In genomic region chr1:187604063-187604484, GRCm38 (mm10) we compare ENCODE assay signal across 12 mouse cellular contexts. TPM values are rescaled to one million over a fixed set of nuclear protein-coding genes. Genes with fewer than 3 reads are reported as not detected.
A peak's percentile ranks its signal among the peaks of the same experiment; 100 is the strongest.
DNase-seq lines count a peak whose midpoint lies in the region; ATAC-seq lines count a peak whose summit lies in the region.
"Had no signal": no experiment of that assay in that cellular context is flagged by ENCODE, and none has a peak within 500 bp of the region (broad histone marks: within the 10 kb centered on the region; RNA-seq: fewer than 3 reads in every experiment).

No protein-coding gene starts in this region.

- H3K36me3 ChIP-seq in heart, embryonic 10.5 days, result no peaks in the 10 kb centered on the region
- no peaks in the 10 kb centered on the region for H3K36me3 ChIP-seq in midbrain, embryonic 11.5 days (ENCODE audit: control insufficient read depth, insufficient read depth, low read length)
- no peaks in the 10 kb centered on the region for H3K36me3 ChIP-seq in midbrain, embryonic 15.5 days (replicated peaks)
- H3K36me3 ChIP-seq in stomach, embryonic 16.5 days (ENCODE audit: control insufficient read depth, insufficient read depth, low read length), result no peaks in the 10 kb centered on the region
- H3K36me3 ChIP-seq in forebrain, embryonic 11.5 days (ENCODE audit: control insufficient read depth, insufficient read depth, low read length), result no peaks in the 10 kb centered on the region
- H3K36me3 ChIP-seq: liver, embryonic 15.5 days had no signal

- H3K4me1 ChIP-seq in heart, embryonic 10.5 days, result peaks cover 51% of the 10 kb centered on the region
- peaks cover 28% of the 10 kb centered on the region for H3K4me1 ChIP-seq in midbrain, embryonic 11.5 days (ENCODE audit: control insufficient read depth, insufficient read depth, low read length)
- peaks cover 54% of the 10 kb centered on the region for H3K4me1 ChIP-seq in midbrain, embryonic 15.5 days
- peaks cover 21% of the 10 kb centered on the region for H3K4me1 ChIP-seq in stomach, embryonic 16.5 days (ENCODE audit: control insufficient read depth, insufficient read depth, low read length)
- peaks cover 27% of the 10 kb centered on the region; the same call in 1 of the 2 replicates for H3K4me1 ChIP-seq in forebrain, embryonic 11.5 days (replicated peaks; ENCODE audit: control insufficient read depth, insufficient read depth, low read length)

- H3K9me3 ChIP-seq in heart, embryonic 10.5 days, result peaks cover 3% of the 10 kb centered on the region
- H3K9me3 ChIP-seq in midbrain, embryonic 11.5 days (ENCODE audit: control insufficient read depth, low read length), result no peaks in the 10 kb centered on the region
- no peaks in the 10 kb centered on the region for H3K9me3 ChIP-seq in midbrain, embryonic 15.5 days
- no peaks in the 10 kb centered on the region; the same call in 1 of the 2 replicates for H3K9me3 ChIP-seq in stomach, embryonic 16.5 days (replicated peaks; ENCODE audit: control insufficient read depth, low read length)
- no peaks in the 10 kb centered on the region for H3K9me3 ChIP-seq in forebrain, embryonic 11.5 days (ENCODE audit: control insufficient read depth, low read length)

- H3K27me3 ChIP-seq in heart, embryonic 10.5 days (ENCODE audit: insufficient read depth, poor library complexity, severe bottlenecking), result peaks cover 55% of the 10 kb centered on the region
- H3K27me3 ChIP-seq in midbrain, embryonic 11.5 days (ENCODE audit: control insufficient read depth, insufficient read depth, low read length), result peaks cover 56% of the 10 kb centered on the region
- H3K27me3 ChIP-seq in midbrain, embryonic 15.5 days (replicated peaks), result peaks cover 42% of the 10 kb centered on the region
- H3K27me3 ChIP-seq in stomach, embryonic 16.5 days (ENCODE audit: control insufficient read depth, insufficient read depth, low read length), result peaks cover 51% of the 10 kb centered on the region
- peaks cover 61% of the 10 kb centered on the region for H3K27me3 ChIP-seq in forebrain, embryonic 11.5 days (ENCODE audit: control insufficient read depth, insufficient read depth, low read length)

- WGBS in heart, embryonic 10.5 days, result 5% methylated on average over 11 of the region's 11 CpGs
- WGBS in midbrain, embryonic 11.5 days, result 2% methylated on average over 11 of the region's 11 CpGs
- WGBS in midbrain, embryonic 15.5 days, result 6% methylated on average over 11 of the region's 11 CpGs
- WGBS in stomach, embryonic 16.5 days, result 13% methylated on average over 11 of the region's 11 CpGs
- WGBS in forebrain, embryonic 11.5 days, result 1% methylated on average over 11 of the region's 11 CpGs

- ATAC-seq in midbrain, embryonic 11.5 days (ENCODE audit: low FRiP score), result no peak
- no peak for ATAC-seq in midbrain, embryonic 15.5 days (replicated peaks)
- ATAC-seq in stomach, embryonic 16.5 days (ENCODE audit: insufficient read depth, low FRiP score), result no peak
- no peak for ATAC-seq in forebrain, embryonic 11.5 days (replicated peaks; ENCODE audit: low FRiP score)
- ATAC-seq: activated CD4-positive, CD25-positive, alpha-beta regulatory T cell, adult 4 months had no signal

- no peak for DNase-seq in heart, embryonic 10.5 days (ENCODE audit: low spot score)
- DNase-seq in heart, postnatal 14 days, result no peak
- DNase-seq in midbrain, embryonic 11.5 days (ENCODE audit: low spot score, missing footprints), result peak; percentile 92
- peak; percentile 36 to 41 for DNase-seq in kidney, postnatal 36 days
- no peak for DNase-seq in forebrain, embryonic 11.5 days (ENCODE audit: low spot score)
- no peak for DNase-seq in cerebellum, postnatal 14 days
- DNase-seq: cerebellum, adult 2 months had no signal

- H3K9ac ChIP-seq in midbrain, embryonic 11.5 days (ENCODE audit: low read length), result no peak overlapping the region
- no peak overlapping the region for H3K9ac ChIP-seq in midbrain, embryonic 15.5 days
- H3K9ac ChIP-seq in stomach, embryonic 16.5 days (ENCODE audit: low read length), result no peak overlapping the region
- no peak overlapping the region for H3K9ac ChIP-seq in forebrain, embryonic 11.5 days (ENCODE audit: low read length)
- H3K9ac ChIP-seq: liver, embryonic 15.5 days had no signal

- peak overlapping the region; percentile 22; the same call in 1 of the 2 replicates for H3K27ac ChIP-seq in heart, embryonic 10.5 days
- no peak overlapping the region for H3K27ac ChIP-seq in midbrain, embryonic 11.5 days (ENCODE audit: low read depth, low read length)
- H3K27ac ChIP-seq in midbrain, embryonic 15.5 days, result no peak overlapping the region
- no peak overlapping the region for H3K27ac ChIP-seq in stomach, embryonic 16.5 days (ENCODE audit: low read length)
- no peak overlapping the region for H3K27ac ChIP-seq in forebrain, embryonic 11.5 days (ENCODE audit: low read depth, low read length)
- H3K27ac ChIP-seq: liver, embryonic 15.5 days had no signal

- H3K4me3 ChIP-seq in heart, embryonic 10.5 days, result peak overlapping the region; percentile 42
- no peak overlapping the region for H3K4me3 ChIP-seq in midbrain, embryonic 11.5 days (ENCODE audit: low read depth, low read length)
- H3K4me3 ChIP-seq in midbrain, embryonic 15.5 days, result no peak overlapping the region
- no peak overlapping the region for H3K4me3 ChIP-seq in stomach, embryonic 16.5 days (replicated peaks; ENCODE audit: low read length)
- no peak overlapping the region for H3K4me3 ChIP-seq in forebrain, embryonic 11.5 days (ENCODE audit: low read depth, low read length)
- H3K4me3 ChIP-seq: liver, embryonic 15.5 days; myocyte had no signal

- no peak overlapping the region for H3K4me2 ChIP-seq in midbrain, embryonic 11.5 days
- no peak overlapping the region for H3K4me2 ChIP-seq in midbrain, embryonic 15.5 days
- H3K4me2 ChIP-seq in stomach, embryonic 16.5 days (ENCODE audit: low read depth, low read length), result peak overlapping the region; percentile 27; the same call in 1 of the 2 replicates
- H3K4me2 ChIP-seq in forebrain, embryonic 11.5 days (ENCODE audit: low read depth, low read length, severe bottlenecking), result no peak overlapping the region; the same call in 1 of the 2 replicates
- H3K4me2 ChIP-seq: liver, embryonic 15.5 days had no signal

- intact Hi-C loops in heart, postnatal 14 days (cut with DNase I), result no loop called here

RNA-seq across cellular contexts. Expression of gene Esrrg, which starts 4.5 kb away (rescaled TPM):
- 22.4 and 38.9 TPM in 2 replicates for polyA plus RNA-seq in heart, embryonic 10.5 days (2016; fragmentation: Nextera tagmentation; extraction: Ambion mirVana)
- total RNA-seq in heart, postnatal 14 days (2021), result 10 to 100 TPM; 35.6 to 36.4 TPM
- polyA plus RNA-seq in midbrain, embryonic 11.5 days (2014; fragmentation: Nextera tagmentation; extraction: Ambion mirVana), result 5.9 and 7.5 TPM in 2 replicates
- 29.0 and 30.3 TPM in 2 replicates for polyA plus RNA-seq in midbrain, embryonic 15.5 days (2015; fragmentation: Nextera tagmentation; extraction: Ambion mirVana)
- polyA plus RNA-seq in stomach, embryonic 16.5 days (2015; fragmentation: Nextera tagmentation; extraction: Ambion mirVana), result 10.7 and 12.4 TPM in 2 replicates
- 5.0 TPM in 2 replicates for polyA plus RNA-seq in forebrain, embryonic 11.5 days (2014; fragmentation: Nextera tagmentation; extraction: Ambion mirVana)
- polyA plus RNA-seq: activated CD4-positive, CD25-positive, alpha-beta regulatory T cell, adult 4 months had no signal

Comparison
In these comparisons a context has a peak if more than half of its experiments do, and no peak if none do; other contexts are left out.
1. DNase-seq: peak in midbrain, embryonic 11.5 days (single experiment) and kidney, postnatal 36 days (2 of 2); none in heart, embryonic 10.5 days (single experiment), heart, postnatal 14 days (0 of 2), forebrain, embryonic 11.5 days (single experiment) and cerebellum, postnatal 14 days (0 of 2).